Mouse (Mus musculus) forebrain, embryonic 15.5 days (tissue): Measurements from ENCODE around the gene Marc2. TPM values are rescaled to one million over a fixed set of nuclear protein-coding genes. Genes with fewer than 3 reads are reported as not detected.
A peak's percentile ranks its signal among the peaks of the same experiment; 100 is the strongest.

Source experiments
- ATAC-seq: fragments of 200-750 bp; cut with Nextera tagmentation; replicated peaks from 2 replicates; pipeline ENCODE4 v1.8.0; 2017; ENCODE audit warnings: mild to moderate bottlenecking, moderate TSS enrichment, moderate library complexity
- H3K27ac ChIP-seq: fragments of 300-500 bp; sonication (generic); replicated peaks from 2 replicates; pipeline ENCODE4 v1.5.1; 2015; ENCODE audit warnings: mild to moderate bottlenecking, inconsistent platforms
- H3K27me3 ChIP-seq: fragments of 300-500 bp; sonication (generic); 2 replicates; pipeline ENCODE4 v1.6.1; 2015; ENCODE audit warnings: inconsistent platforms
- H3K36me3 ChIP-seq: fragments of 300-500 bp; sonication (generic); 2 replicates; pipeline ENCODE4 v1.6.1; 2015; ENCODE audit warnings: mild to moderate bottlenecking, inconsistent platforms
- H3K4me1 ChIP-seq: fragments of 300-500 bp; sonication (generic); 2 replicates; pipeline ENCODE4 v1.6.1; 2015; ENCODE audit warnings: inconsistent platforms
- H3K4me2 ChIP-seq: fragments of 300-500 bp; sonication (generic); replicated peaks from 2 replicates; pipeline ENCODE4 v1.6.1; 2015; ENCODE audit warnings: mild to moderate bottlenecking, inconsistent platforms
- H3K4me3 ChIP-seq: fragments of 300-500 bp; sonication (generic); 2 replicates; pipeline ENCODE4 v1.5.1; 2015; ENCODE audit warnings: mild to moderate bottlenecking, inconsistent platforms
- H3K9ac ChIP-seq: fragments of 300-500 bp; sonication (generic); replicated peaks from 2 replicates; pipeline ENCODE4 v1.6.1; 2015; ENCODE audit warnings: mild to moderate bottlenecking, inconsistent platforms
- H3K9me3 ChIP-seq: fragments of 300-500 bp; sonication (generic); 2 replicates; pipeline ENCODE4 v1.6.1; 2016; ENCODE audit warnings: inconsistent platforms
- WGBS: fragments of 180-500 bp; shearing (Covaris S2); methylation state at CpG from one replicate; pipeline ENCODE4 v1.1.7; 2015; ENCODE audit warnings: mixed read lengths; 5-methylcytosine and 5-hydroxymethylcytosine counted together
- polyA plus RNA-seq: library from polyadenylated mRNA; unstranded; fragments of >200 nt; fragmentation: Nextera tagmentation; extraction: Ambion mirVana; gene quantifications from 2 replicates; pipeline ENCODE4 v1.2.1, GENCODE M21; 2015

Gene Marc2
- polyA plus RNA-seq, 1 experiment from 2014 or later: 109 TPM

- Histone ChIP-seq H3K9ac (no peak overlapping the region), H3K4me1 (peaks cover 16% of the 10 kb centered on the region), H3K4me3 (no peak overlapping the region), H3K27ac (no peak overlapping the region), H3K4me2 (no peak overlapping the region), H3K27me3 (no peaks in the 10 kb centered on the region), H3K36me3 (0 out of 2 replicates have a peak, but pooled peaks cover under 1% of the 10 kb centered on the region), H3K9me3 (no peaks in the 10 kb centered on the region)
- ATAC-seq: peak; percentile 51; the same call in 1 of the 2 replicates
- 26% methylated on average over 11 of the region's 11 CpGs for WGBS
These were observed 21.2 kb downstream of the Marc2 start for GRCm38 (mm10) chr1:184825093-184825492.

- Histone ChIP-seq H3K9ac (no peak overlapping the region), H3K36me3 (no peaks in the 10 kb centered on the region), H3K4me3 (no peak overlapping the region), H3K27me3 (no peaks in the 10 kb centered on the region), H3K4me1 (peaks cover 16% of the 10 kb centered on the region), H3K9me3 (no peaks in the 10 kb centered on the region), H3K4me2 (no peak overlapping the region), H3K27ac (no peak overlapping the region)
- WGBS: 3% methylated on average over 12 of the region's 12 CpGs
- peak; percentile 76 for ATAC-seq
These were observed 21.8 kb downstream of the Marc2 start for GRCm38 (mm10) chr1:184824439-184824851.

GRCm38 (mm10) chr1:184822678-184823077 lies 23.6 kb downstream of the Marc2 start:
- 8% methylated on average over 11 of the region's 11 CpGs for WGBS
- ATAC-seq: peak; percentile 71; the same call in 1 of the 2 replicates

DNA sequence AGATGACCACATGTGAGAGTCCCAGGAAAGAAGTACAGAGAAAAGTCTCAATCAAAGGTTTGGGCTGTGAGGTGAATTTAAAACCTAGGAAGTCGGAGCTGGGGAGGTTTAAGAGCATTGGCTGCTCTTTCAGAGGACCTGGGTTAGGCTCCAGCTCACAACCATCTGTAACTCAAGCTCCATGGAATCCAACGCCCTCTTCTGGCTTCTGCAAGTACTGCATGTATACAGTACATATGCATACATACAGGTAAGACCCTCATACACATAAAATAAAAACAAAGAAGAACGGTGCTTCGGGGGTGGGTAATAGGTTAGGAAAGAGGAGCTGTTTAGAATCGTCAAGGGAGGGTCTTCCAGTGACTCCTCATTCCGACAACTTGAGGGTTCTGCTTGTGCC lies 28.5 kb downstream of the Marc2 start:
- 0 out of 2 replicates have a peak, but pooled peaks cover 1% of the 10 kb centered on the region for H3K4me1 ChIP-seq
- no peaks in the 10 kb centered on the region for H3K27me3 ChIP-seq
- no peak overlapping the region for H3K4me3 ChIP-seq
- no peak overlapping the region for H3K4me2 ChIP-seq
- H3K9ac ChIP-seq: no peak overlapping the region
- H3K27ac ChIP-seq: no peak overlapping the region
- no peak for ATAC-seq
- no peaks in the 10 kb centered on the region for H3K9me3 ChIP-seq
- H3K36me3 ChIP-seq: peaks cover 9% of the 10 kb centered on the region; the same call in 1 of the 2 replicates
- WGBS: 83% methylated on average over 6 of the region's 6 CpGs

More at GRCm38 (mm10) chr1:184822678-184823077, 23.6 kb downstream of the Marc2 start:
- Histone ChIP-seq H3K9me3 (no peaks in the 10 kb centered on the region), H3K27me3 (no peaks in the 10 kb centered on the region), H3K27ac (peak overlapping the region; percentile 27; the same call in 1 of the 2 replicates), H3K4me2 (peak overlapping the region; percentile 33), H3K4me3 (no peak overlapping the region), H3K9ac (no peak overlapping the region), H3K36me3 (0 out of 2 replicates have a peak, but pooled peaks cover 4% of the 10 kb centered on the region), H3K4me1 (peaks cover 16% of the 10 kb centered on the region)

- Histone ChIP-seq H3K9ac (no peak overlapping the region), H3K9me3 (no peaks in the 10 kb centered on the region), H3K27ac (no peak overlapping the region), H3K4me3 (no peak overlapping the region), H3K4me1 (peaks cover 7% of the 10 kb centered on the region), H3K4me2 (no peak overlapping the region), H3K27me3 (peaks cover 15% of the 10 kb centered on the region), H3K36me3 (peaks cover 5% of the 10 kb centered on the region; the same call in 1 of the 2 replicates)
- WGBS: 79% methylated on average over 8 of the region's 8 CpGs
- ATAC-seq: no peak
These were observed 34.5 kb downstream of the Marc2 start for GRCm38 (mm10) chr1:184811716-184812250.

DNA sequence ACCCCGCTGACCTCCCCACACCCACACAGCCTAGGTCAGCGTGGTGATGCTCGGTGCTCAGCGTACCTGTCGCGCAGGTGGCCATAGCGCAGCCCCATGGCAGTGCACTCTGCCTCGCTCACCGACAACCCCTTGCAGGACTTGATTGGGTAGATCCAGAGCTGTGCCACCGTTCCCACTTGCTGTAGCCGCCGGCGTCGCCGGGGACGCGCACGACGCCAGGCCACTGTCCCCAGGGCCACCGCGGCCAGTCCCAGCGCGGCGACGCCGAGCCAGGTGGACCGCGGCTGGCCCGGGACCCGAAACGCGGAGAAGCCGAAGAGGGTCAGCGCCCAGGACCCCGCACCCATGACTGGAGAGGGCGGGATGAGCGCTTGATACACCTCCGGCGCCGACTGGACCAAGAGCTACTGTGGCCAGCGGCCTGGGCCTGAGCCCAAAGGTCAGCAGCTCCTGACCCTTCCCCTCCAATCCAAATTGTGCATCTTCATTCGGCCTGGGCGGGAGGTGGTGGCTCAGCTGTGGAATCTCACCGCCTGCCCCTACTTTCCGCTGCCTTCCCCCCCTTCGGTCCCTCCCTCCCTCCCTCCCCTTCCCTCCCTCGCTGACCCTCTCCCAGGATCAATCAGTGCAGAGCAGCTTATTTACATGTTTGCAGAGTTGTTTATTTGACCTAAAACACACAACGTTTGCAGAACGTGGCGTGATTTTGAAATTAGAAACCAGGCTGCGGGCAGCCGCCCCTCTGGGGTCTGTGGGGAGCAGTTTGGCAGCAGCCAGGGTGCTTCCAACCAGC lies 35.3 kb downstream of the Marc2 start, which contains the start of gene Marc1:
Gene Marc1, minus strand, starts transcription at position 534 of the 796 bp plus-strand sequence.
- H3K36me3 ChIP-seq: peaks cover 5% of the 10 kb centered on the region; the same call in 1 of the 2 replicates
- peak; percentile 43; the same call in 1 of the 2 replicates for ATAC-seq
- H3K9ac ChIP-seq: 0 out of 2 replicates have a peak within 1 kb of the TSS, but pooled peaks have one; percentile 15
- H3K4me1 ChIP-seq: peaks cover 7% of the 10 kb centered on the region
- 7% methylated on average over 51 of the region's 52 CpGs for WGBS
- H3K9me3 ChIP-seq: no peaks in the 10 kb centered on the region
- H3K4me2 ChIP-seq: peak within 1 kb of the TSS; percentile 55
- no peak within 1 kb of the TSS for H3K27ac ChIP-seq
- peak within 1 kb of the TSS; percentile 32 for H3K4me3 ChIP-seq
- H3K27me3 ChIP-seq: peaks cover 15% of the 10 kb centered on the region

- Histone ChIP-seq H3K27me3 (peaks cover 15% of the 10 kb centered on the region), H3K4me2 (no peak overlapping the region), H3K9ac (no peak overlapping the region), H3K4me1 (peaks cover 7% of the 10 kb centered on the region), H3K36me3 (peaks cover 5% of the 10 kb centered on the region; the same call in 1 of the 2 replicates), H3K27ac (no peak overlapping the region), H3K9me3 (no peaks in the 10 kb centered on the region), H3K4me3 (no peak overlapping the region)
- WGBS: 80% methylated on average over 6 of the region's 6 CpGs
- no peak for ATAC-seq
These were observed 36.7 kb downstream of the Marc2 start for GRCm38 (mm10) chr1:184809578-184810001.

DNA sequence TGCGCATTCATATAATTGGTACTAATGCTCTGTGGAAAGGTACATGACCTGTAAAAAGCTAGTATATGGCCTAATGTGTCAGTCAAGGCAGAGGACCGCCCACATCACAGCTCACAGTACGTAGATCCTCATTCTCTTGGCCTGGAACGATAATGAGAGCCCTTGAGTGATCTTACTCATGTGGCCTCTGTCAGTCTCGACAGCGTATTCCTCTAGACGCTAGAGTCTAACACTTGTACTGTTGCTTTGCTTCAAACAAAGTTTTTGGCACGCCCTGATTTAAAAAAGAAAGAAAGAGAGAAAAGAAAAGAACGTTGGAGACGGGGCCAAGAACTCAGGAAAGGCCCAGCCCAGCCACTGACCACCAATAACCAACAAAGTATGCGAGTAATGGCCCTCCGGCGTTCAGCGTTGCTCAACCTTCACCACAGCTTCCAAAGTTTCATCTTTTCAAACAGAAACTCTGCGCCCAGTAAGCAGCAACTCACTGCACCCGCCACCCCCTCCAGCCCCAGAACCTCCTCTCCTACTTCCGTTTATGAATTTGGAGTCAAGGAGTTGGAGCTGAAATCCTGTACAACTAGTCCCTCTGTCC lies 37.7 kb downstream of the Marc2 start:
- H3K27me3 ChIP-seq: peaks cover 15% of the 10 kb centered on the region
- 86% methylated on average over 17 of the region's 17 CpGs for WGBS
- peaks cover 7% of the 10 kb centered on the region for H3K4me1 ChIP-seq
- H3K4me2 ChIP-seq: no peak overlapping the region
- ATAC-seq: no peak
- no peak overlapping the region for H3K27ac ChIP-seq
- no peak overlapping the region for H3K9ac ChIP-seq
- H3K9me3 ChIP-seq: no peaks in the 10 kb centered on the region
- peaks cover 4% of the 10 kb centered on the region; the same call in 1 of the 2 replicates for H3K36me3 ChIP-seq
- no peak overlapping the region for H3K4me3 ChIP-seq

DNA sequence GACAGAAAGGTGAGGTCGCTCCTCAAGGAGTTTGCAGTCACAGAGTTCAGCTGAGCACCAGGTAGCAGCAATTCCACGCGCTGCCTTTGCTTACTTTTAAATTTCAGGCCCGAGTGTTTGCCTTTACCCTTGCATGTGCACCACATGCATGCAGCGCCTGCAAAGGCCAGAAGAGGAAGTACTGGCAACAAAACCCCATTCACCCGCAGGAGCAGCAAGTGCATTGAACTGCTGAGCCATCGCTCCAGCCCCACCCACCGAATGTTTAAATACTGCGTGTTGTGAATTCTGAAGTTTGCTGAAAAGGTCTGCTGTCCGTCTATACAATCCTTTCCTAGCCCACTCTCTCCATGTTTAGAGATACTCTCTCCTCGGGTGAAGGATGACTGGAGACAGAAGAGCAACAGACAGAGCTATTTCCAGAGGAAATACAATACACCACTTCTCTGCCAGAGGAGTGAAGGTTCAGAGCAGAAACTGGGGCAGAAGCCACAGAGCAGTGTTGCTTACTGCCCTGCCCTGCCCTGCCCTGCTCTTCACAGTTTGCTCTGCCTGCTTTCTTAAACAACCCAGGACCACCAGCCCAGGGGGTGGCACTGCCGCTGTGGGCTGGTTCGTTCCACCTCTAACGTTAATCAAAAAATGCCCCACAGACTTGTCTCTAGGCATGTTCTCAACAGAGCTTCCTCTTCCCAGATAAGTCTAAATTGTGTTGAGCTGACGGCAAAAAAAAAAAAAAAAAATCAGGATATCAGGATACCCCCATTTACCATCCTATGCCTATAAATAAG lies 38.4 kb downstream of the Marc2 start:
- no peaks in the 10 kb centered on the region for H3K9me3 ChIP-seq
- no peak overlapping the region for H3K4me3 ChIP-seq
- ATAC-seq: no peak
- H3K27me3 ChIP-seq: peaks cover 15% of the 10 kb centered on the region
- no peak overlapping the region for H3K4me2 ChIP-seq
- no peak overlapping the region for H3K9ac ChIP-seq
- peaks cover 7% of the 10 kb centered on the region for H3K4me1 ChIP-seq
- H3K27ac ChIP-seq: no peak overlapping the region
- WGBS: 66% methylated on average over 15 of the region's 15 CpGs
- no peaks in the 10 kb centered on the region for H3K36me3 ChIP-seq

DNA sequence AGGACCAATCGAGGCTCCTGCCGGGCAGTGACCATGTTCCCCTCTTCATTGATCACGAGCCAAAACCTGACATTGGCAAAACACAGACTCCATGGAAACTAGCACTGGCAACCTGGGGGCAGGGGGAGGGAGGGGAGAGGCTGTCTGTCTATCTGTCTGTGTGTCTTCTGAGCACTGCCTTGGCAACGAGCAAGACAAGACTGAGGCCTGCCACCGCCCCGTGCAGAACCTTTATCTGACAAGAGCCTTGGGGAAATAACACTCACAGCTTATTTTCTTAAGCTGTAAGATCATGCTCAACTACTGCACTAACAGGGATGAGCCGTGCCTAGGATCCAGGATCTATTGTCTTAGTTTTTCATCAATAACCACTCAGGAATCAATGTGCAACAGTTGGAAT lies 39.1 kb downstream of the Marc2 start:
- no peak overlapping the region for H3K4me2 ChIP-seq
- H3K27me3 ChIP-seq: peaks cover 15% of the 10 kb centered on the region
- no peaks in the 10 kb centered on the region for H3K9me3 ChIP-seq
- no peaks in the 10 kb centered on the region for H3K36me3 ChIP-seq
- no peak overlapping the region for H3K27ac ChIP-seq
- 78% methylated on average over 7 of the region's 7 CpGs for WGBS
- H3K4me1 ChIP-seq: peaks cover 7% of the 10 kb centered on the region
- no peak overlapping the region for H3K4me3 ChIP-seq
- H3K9ac ChIP-seq: no peak overlapping the region
- ATAC-seq: no peak

DNA sequence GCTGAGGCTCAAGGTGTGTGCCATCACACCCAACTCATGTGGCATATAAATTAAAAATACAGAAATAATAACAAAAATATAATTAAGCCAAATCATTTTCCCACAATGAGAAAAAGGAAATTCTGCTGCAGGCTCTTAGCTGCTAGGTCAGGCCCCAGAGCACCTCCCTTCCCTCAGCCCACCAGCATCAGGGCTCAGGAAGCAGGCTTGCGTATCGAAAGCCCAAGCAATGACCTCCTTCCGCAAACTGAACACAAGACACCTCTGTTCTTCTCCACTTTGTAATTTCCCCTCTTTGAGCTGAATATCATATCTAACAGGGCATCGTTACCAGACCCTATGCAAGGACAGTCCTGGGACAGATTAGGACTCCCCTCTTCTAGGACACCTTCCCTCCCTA lies 40.5 kb downstream of the Marc2 start:
- Histone ChIP-seq H3K9ac (no peak overlapping the region), H3K4me2 (no peak overlapping the region), H3K27ac (no peak overlapping the region), H3K4me3 (no peak overlapping the region), H3K36me3 (no peaks in the 10 kb centered on the region), H3K4me1 (peaks cover 3% of the 10 kb centered on the region), H3K9me3 (no peaks in the 10 kb centered on the region), H3K27me3 (peaks cover 7% of the 10 kb centered on the region)
- ATAC-seq: no peak
- WGBS: 83% methylated on average over 4 of the region's 4 CpGs
